In genomic region chr9:67048483-67049085, GRCm38 (mm10) we compare ENCODE assay signal across 8 mouse cellular contexts. TPM values are rescaled to one million over a fixed set of nuclear protein-coding genes. Genes with fewer than 3 reads are reported as not detected.
DNase-seq lines count a peak whose midpoint lies in the region; ATAC-seq lines count a peak whose summit lies in the region.

No protein-coding gene starts in this region.

- no peaks in the 10 kb centered on the region for H3K36me3 ChIP-seq in erythroblast, embryonic 14.5 days (ENCODE audit: control insufficient read depth)
- no peaks in the 10 kb centered on the region for H3K36me3 ChIP-seq in forebrain, embryonic 16.5 days (ENCODE audit: control insufficient read depth, insufficient read depth)
- no peaks in the 10 kb centered on the region for H3K36me3 ChIP-seq in liver, embryonic 13.5 days

- H3K27me3 ChIP-seq in erythroblast, embryonic 14.5 days (ENCODE audit: control insufficient read depth): peaks cover 86% of the 10 kb centered on the region
- peaks cover 27% of the 10 kb centered on the region for H3K27me3 ChIP-seq in forebrain, embryonic 16.5 days (replicated peaks; ENCODE audit: control insufficient read depth, insufficient read depth, low read length)
- H3K27me3 ChIP-seq in liver, embryonic 13.5 days: peaks cover 81% of the 10 kb centered on the region

- peaks cover 17% of the 10 kb centered on the region; the same call in 1 of the 2 replicates for H3K9me3 ChIP-seq in erythroblast, embryonic 14.5 days (ENCODE audit: control insufficient read depth, low read length)
- H3K9me3 ChIP-seq in forebrain, embryonic 16.5 days (ENCODE audit: control insufficient read depth, low read length): no peaks in the 10 kb centered on the region
- no peaks in the 10 kb centered on the region for H3K9me3 ChIP-seq in liver, embryonic 13.5 days (replicated peaks)

- H3K9ac ChIP-seq in forebrain, embryonic 16.5 days (replicated peaks; ENCODE audit: low read depth, low read length): peak overlapping the region; percentile 64
- peak overlapping the region; percentile 41 for H3K9ac ChIP-seq in liver, embryonic 13.5 days

- DNase-seq in 3T3-L1 (ENCODE audit: low read depth, low spot score): peak; percentile 54
- no peak for DNase-seq in liver, embryonic 13.5 days
- no peak for DNase-seq in left cerebral cortex, adult 9 months (ENCODE audit: low spot score in 2 of 2)
- no peak for DNase-seq in cerebellum, adult 9-10 months
- no peak for DNase-seq in frontal cortex, postnatal 36 days (ENCODE audit: low spot score in 2 of 2)

- peaks cover 13% of the 10 kb centered on the region for H3K4me1 ChIP-seq in erythroblast, embryonic 14.5 days (ENCODE audit: control insufficient read depth)
- H3K4me1 ChIP-seq in forebrain, embryonic 16.5 days (replicated peaks; ENCODE audit: control insufficient read depth, insufficient read depth, low read length): peaks cover 30% of the 10 kb centered on the region
- peaks cover 49% of the 10 kb centered on the region for H3K4me1 ChIP-seq in liver, embryonic 13.5 days (replicated peaks)

- H3K4me3 ChIP-seq in erythroblast, embryonic 14.5 days (replicated peaks): peak overlapping the region; percentile 38
- H3K4me3 ChIP-seq in forebrain, embryonic 16.5 days (replicated peaks; ENCODE audit: low read length): peak overlapping the region; percentile 54
- peak overlapping the region; percentile 57 for H3K4me3 ChIP-seq in liver, embryonic 13.5 days (replicated peaks)

- WGBS in forebrain, embryonic 16.5 days: under 1% methylated on average over 26 of the region's 26 CpGs
- WGBS in liver, embryonic 13.5 days (ENCODE audit: insufficient replicate concordance): under 1% methylated on average over 26 of the region's 26 CpGs

- no peak for ATAC-seq in erythroblast, adult 5-6 weeks (replicated peaks; ENCODE audit: low FRiP score, poor library complexity, severe bottlenecking)
- ATAC-seq in forebrain, embryonic 16.5 days: no peak
- ATAC-seq in liver, embryonic 13.5 days (ENCODE audit: low read depth): no peak

- H3K4me2 ChIP-seq in forebrain, embryonic 16.5 days (ENCODE audit: low read length): peak overlapping the region; percentile 94
- H3K4me2 ChIP-seq in liver, embryonic 13.5 days: peak overlapping the region; percentile 66

- H3K27ac ChIP-seq in forebrain, embryonic 16.5 days (ENCODE audit: low read length): no peak overlapping the region
- H3K27ac ChIP-seq in liver, embryonic 13.5 days: peak overlapping the region; percentile 36; the same call in 1 of the 2 replicates

RNA-seq across cellular contexts. Expression of gene Tpm1, which starts 0.6 kb away (rescaled TPM):
- polyA plus RNA-seq in erythroblast, embryonic 14.5 days (2012): 12.8 and 14.1 TPM in 2 replicates
- total RNA-seq in erythroblast, adult 5-6 weeks (2015; ENCODE audit: low replicate concordance): 213 and 329 TPM in 2 replicates
- 393 and 461 TPM in 2 replicates for total RNA-seq in erythroblast, adult 5-6 weeks (2017; ENCODE audit: low replicate concordance)
- 120 and 127 TPM in 2 replicates for polyA plus RNA-seq in forebrain, embryonic 16.5 days (2015; fragmentation: Nextera tagmentation; extraction: Ambion mirVana)
- 168 and 198 TPM in 2 replicates for polyA plus RNA-seq in liver, embryonic 13.5 days (2015; fragmentation: Nextera tagmentation; extraction: Ambion mirVana)
